Mouse (Mus musculus) CH12.LX (cell line): ENCODE measurements around the gene Spata4.
"Not testable (repeated sequence)": the region's sequence is repeated elsewhere in the genome, so short reads cannot be mapped to it uniquely, and the experiment has no call there.

Experiments
- CTCF ChIP-seq, 2 experiments: IDR thresholded peaks in 1 of 2; conservative IDR thresholded peaks in 1 of 2; 2 replicates each; pipeline ENCODE4 v1.5.1; 2011 to 2012; ENCODE audit warnings: low read depth in 2 of 2, low read length in 2 of 2, improper control_type of control experiment in 1 of 2, inconsistent platforms in 1 of 2, mild to moderate bottlenecking in 1 of 2, moderate library complexity in 1 of 2
- MAZ ChIP-seq: IDR thresholded peaks from 2 replicates; pipeline ENCODE4 v1.6.1; 2012; ENCODE audit warnings: low read depth, mild to moderate bottlenecking, inconsistent platforms, low read length, improper control_type of control experiment, moderate library complexity
- POLR2A ChIP-seq: IDR thresholded peaks from 2 replicates; pipeline ENCODE4 v1.6.1; 2011; ENCODE audit warnings: low read depth, mild to moderate bottlenecking, improper control_type of control experiment, low read length
- SMC3 ChIP-seq: IDR thresholded peaks from 2 replicates; pipeline ENCODE4 v1.6.1; 2011; ENCODE audit warnings: low read depth, low read length, improper control_type of control experiment
- ZNF384 ChIP-seq: IDR thresholded peaks from 2 replicates; pipeline ENCODE4 v1.6.1; 2012; ENCODE audit warnings: low read depth, low read length, improper control_type of control experiment, inconsistent platforms

- TF ChIP-seq POLR2A; SMC3; ZNF384; MAZ; CTCF (conservative IDR thresholded peaks at IDR 0.05 in 1 of 2, IDR thresholded peaks at IDR 0.05 in 1 of 2; ENCODE audit: low read depth in 2 of 2, low read length in 2 of 2): not testable (repeated sequence)
These were observed 16.1 kb downstream of the Spata4 start for GRCm38 (mm10) chr8:54616710-54617109.
